Mouse (Mus musculus): Measurements from ENCODE around the gene Gm20532.
A peak's percentile ranks its signal among the peaks of the same experiment; 100 is the strongest.

Gene Gm20532

DNA sequence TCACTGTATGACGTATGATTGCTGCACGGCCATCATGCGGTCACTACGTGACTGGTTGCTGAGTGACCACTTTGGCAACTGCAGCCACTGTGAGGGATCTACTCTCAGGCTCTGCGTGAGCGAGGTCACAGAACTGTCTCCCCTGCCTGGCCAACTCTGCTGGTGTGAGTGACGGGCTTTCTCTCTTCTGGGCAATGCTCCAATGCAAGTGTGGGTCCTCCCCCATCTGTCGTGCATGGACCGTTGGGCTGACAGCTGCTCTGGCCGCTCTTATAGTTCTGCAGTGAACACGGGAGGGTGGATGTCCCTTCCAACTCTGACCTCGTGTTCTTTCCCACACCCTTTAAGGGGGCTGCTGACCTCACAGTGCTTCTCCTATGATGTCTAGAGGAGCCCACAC lies 13.0 kb upstream of the Gm20532 start:
- DNase-seq (ENCODE audit: low read depth, low spot score) = peak; percentile 34

DNA sequence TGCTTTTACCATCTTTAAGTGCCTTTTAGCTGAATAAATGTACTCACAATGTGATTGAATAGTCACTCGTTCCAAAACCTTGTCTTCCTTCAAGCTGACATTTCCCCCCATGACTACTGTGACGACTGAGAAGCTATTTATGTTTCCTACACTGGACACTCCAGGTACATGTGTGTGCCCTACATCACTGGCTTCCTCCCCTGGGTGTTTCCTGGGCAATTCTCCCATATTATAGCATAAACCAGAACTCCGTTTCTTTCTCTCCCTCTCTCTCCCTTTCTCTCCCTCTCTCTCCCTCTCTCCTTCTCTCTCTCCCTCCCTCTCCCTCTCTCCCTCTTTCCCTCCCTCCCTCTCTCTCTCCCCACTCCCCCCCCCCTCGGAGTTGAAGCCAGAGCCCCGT lies 12.6 kb upstream of the Gm20532 start:
- no peak for DNase-seq (ENCODE audit: low read depth, low spot score)

DNA sequence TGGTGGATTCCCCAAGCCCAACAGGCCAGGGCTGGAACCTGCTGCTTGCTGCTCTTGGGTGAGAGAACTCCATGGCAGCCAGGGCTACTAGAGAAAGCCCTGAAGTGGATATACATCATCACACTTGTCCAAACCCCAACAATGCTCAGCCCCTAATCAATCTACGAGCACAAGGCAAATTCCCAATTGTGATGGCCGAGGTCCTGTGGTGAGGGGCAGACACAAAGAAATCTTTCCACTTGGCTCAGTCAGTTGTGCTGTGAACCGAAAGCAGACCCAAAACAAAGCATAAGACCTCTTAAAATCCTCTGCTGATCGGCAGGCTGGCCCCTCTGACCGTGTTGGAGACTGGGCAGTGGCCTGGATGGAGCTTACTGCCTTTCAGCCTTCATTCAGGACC lies 11.6 kb upstream of the Gm20532 start:
- DNase-seq (ENCODE audit: low read depth, low spot score) = no peak

DNA sequence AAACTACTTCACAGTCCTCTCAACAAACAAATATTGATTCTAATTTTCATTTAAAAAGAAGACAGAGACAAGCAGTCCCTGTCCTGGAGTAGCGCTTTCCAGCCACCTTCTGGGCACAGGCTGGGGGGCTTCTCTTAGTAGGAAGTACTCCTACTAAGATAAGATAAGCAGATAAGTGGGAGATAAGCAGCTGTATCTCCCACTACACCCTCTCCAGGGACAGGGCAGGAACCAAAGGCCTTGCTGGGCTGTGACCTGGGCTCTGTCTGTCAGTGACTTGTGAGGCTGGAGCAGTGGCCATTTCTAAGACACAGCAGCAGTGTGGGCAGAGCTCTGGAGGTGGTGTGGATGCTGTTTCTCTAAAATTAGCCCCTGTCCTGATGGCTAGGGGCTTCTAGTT lies 11.1 kb upstream of the Gm20532 start:
- DNase-seq (ENCODE audit: low read depth, low spot score) = no peak

DNA sequence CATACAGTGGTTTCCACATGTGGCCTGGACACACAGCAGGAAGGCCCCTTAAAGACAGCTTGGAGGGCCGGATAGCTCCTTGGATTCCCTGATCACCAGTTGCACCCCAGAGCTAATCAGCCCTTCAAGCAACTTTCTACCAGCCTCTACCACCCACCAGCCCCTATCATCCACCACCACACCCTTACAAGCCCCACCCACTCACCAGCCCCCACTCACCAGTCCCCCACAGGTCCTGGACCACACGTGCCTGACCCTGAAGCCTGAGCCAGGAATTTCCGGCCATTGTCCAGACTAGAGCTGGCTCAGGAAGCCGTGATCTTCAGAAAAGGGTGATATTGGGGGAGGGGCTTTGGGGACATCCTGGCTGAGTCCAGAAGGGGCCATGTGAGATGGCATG lies 10.6 kb upstream of the Gm20532 start:
- DNase-seq (ENCODE audit: low read depth, low spot score) = no peak

DNA sequence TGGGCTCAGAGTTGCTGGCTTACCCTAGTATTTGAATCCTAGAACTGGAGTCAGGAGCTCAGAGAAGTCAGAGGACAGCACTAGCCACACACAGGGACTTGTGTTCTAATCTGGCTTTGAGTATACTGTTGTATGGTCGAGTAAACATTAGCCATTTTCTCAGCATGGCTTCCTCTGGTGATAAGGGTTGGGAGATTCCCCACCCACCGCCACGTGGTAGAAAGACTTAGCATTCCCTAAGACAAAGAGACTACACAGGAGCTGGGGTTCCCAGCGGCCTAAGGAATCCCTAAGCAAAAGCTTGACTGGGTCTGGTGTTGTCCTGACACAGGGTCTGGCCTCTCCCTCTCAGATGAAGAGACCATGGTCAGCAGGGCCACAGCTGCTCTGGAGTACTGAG lies 10.0 kb upstream of the Gm20532 start:
- DNase-seq (ENCODE audit: low read depth, low spot score) = no peak

DNA sequence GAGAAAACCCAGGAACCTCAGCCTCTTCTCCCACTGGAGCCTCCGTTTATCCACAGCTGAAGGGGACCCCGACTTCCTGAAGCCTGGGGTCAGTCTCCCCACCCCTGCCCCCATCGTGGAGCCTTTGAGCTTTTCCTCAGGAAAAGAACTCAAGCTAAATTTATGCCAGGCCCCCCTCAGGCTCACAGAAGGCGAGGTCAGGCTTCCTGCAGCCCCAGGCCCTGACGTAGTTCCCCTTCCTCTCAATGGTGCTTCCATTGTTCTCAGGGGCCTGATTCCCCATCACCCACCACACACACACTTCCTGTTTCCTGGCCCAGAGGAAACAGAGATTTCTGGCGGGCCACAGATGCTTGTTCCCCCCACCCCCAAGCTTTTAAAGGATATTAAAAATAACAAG lies 8.1 kb upstream of the Gm20532 start:
- DNase-seq (ENCODE audit: low read depth, low spot score) = no peak

DNA sequence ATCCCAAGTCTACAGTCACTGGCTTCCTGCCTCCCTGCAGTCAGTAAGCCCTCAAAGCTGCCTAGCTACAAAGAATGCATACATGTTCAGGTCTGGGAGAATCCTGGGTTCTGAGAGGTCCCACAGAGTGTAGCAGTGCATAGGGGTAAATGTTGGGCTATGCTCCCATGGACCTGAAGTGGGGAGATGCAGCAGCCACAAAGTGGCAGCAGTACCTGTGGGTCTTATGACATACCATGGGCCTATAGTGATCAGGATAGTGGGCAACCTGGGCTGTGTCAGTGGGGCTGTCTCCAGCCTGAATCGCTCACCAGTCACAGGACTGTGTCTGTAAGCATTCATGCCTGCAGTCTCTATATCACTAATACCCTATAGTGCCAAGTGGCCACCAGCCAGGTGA lies 6.7 kb upstream of the Gm20532 start, which contains the start of gene Egfl7:
Egfl7 (plus strand) TSS at position 301 of the 400 bp plus-strand sequence.
- DNase-seq (ENCODE audit: low read depth, low spot score) = no peak

DNA sequence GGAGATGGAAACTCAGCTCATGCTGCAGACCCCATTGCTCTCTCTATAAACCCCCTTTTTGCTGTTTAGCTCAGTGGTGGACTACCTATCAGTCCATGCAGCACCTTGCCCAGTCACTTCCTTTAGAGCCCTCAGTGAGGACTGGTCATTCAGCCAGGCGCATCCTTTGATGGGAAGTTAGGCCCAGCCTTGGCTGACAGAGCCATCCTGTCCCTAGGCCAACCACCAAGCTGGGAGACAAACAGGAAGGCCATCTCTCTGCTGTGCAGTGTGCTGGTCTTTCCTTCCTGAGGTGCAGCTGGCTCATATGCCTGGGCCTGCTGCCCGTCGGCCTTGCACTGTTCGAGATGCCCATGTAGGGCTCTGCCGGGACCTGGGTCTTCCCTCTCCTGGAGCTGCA lies 5.7 kb upstream of the Gm20532 start:
- no peak for DNase-seq (ENCODE audit: low read depth, low spot score)

DNA sequence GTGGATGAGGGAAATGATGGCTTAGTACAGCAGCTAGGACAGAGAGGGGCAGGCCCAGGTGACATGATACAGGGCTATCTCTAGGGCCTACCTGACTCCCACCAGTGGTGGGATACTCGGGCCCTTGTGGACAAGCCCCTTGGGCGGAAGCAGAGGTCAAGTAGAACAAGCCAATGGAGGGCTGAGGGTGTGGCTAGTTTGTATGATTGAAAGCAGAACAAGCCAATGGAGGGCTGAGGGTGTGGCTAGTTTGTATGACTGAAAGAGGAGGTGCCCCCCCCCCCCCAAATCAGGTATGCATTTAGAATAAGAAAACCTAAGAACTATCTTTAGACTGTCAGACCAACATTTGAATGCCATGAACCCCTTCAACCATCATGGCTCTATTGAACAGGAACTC lies 4.2 kb upstream of the Gm20532 start:
- no peak for DNase-seq (ENCODE audit: low read depth, low spot score)

DNA sequence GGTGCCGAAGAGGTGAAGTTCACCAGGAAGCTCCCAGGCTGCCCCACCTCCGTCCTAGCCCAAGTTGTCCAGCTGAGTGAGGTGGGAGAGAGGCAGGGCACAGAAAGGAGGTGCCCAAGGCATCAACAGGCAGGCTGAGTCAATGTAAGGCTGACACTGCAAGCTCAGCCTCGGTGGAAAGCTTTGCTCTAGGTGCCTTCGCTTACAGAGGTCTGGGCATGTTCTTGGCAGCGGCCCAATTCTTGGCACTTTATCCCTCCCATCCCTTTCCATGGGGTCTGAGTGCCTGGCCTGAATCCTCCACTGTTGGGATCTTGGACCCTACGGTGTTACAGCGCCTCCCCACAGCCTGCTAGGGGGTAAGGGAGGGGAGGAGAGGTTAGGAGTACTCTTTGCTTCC lies 3.7 kb upstream of the Gm20532 start:
- no peak for DNase-seq (ENCODE audit: low read depth, low spot score)

DNA sequence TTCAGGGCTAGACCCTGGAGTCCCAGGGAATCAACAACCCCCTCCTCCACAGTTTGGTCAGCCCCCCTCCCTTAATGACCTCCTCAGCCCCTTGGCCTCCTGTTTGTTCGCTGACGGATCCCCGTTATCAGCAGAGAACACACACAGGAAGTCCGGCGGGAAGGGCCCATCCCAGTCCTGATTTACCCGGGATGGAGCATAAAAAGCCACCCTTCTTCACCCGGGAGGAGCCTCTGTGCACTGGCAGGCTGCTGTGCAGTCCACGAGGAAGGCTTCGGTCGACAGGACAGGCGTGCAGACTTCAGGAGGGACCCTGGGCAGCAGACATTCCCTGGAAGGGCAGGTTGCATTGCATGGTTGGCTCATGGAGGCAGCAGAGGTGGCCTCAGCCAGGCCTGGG lies 2.8 kb upstream of the Gm20532 start:
- no peak for DNase-seq (ENCODE audit: low read depth, low spot score)

DNA sequence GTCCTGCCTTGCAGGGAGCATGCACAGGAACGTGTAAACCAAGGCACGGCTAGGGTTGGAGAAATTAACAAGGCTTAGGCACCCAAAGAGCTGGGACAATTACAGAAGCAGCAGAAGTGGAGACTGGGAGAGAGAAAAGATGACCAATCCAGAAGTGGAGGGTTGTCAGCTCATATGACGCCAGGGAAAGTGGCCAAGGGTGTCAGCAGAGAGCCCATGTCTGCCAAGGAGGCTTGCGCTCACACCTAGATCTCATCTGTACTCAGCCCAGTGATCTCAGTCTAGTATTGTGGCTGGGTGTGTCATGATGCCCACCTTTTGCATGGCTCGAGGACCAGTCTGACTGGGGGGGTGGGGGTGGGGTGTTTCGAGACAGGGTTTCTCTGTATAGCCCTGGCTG lies 726 bp upstream of the Gm20532 start:
- DNase-seq (ENCODE audit: low read depth, low spot score) = peak; percentile 60

DNA sequence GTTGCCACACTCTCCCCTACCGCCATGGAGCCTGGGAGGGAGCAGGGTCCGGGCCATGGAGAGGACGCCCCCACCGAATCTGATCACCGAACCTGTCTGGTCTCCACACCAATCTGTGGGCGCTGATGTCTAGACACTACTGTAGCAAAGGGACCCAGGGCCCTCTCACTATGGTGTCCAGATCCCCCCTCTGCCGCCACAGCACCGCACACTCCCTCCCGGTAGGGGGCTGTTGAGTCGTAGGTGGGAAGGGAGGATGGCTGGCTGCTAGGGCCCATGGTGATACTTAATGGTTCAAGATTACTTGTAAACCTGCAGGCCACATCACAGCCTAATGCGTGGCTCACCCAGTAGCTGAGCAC lies 586 bp downstream of the Gm20532 start:
- no peak for DNase-seq (ENCODE audit: low read depth, low spot score)

DNA sequence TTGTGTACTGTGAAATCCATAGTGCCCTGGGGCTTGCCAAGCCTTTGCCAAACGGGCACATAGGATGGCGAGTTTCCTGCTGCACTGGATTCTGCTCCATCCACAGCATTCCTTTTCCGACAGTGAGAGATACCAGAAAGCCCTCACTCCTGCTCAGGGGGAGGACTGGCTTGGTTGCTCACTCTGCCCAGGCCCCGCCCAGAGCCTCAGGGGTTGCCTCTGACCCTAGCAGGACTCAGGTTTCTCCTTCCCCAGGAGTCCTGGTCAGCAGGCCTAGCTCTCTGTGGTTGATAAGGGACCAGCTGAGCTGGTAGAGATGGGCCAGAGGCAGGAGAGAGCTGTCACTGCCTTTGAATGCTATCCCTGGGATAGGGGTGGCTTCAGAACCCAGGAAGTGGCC lies 2.1 kb downstream of the Gm20532 start:
- DNase-seq (ENCODE audit: low read depth, low spot score) = no peak

DNA sequence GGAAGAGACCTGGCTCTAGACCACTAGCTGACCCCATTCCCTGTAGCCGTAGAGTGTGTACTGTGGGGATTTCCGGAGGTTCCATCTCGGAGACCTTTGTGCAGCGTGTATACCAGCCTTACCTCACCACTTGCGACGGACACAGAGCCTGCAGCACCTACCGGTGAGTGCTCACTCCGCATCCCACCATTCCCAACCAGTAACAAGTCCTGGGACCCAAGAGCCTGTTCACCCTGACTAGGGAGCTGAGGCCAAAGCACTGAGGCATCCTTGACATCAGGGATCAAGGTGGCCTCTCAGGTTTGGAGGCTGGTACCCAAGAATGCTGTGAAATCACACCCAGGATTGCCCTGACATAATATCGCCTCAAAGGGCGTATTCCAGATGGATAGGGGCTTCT lies 2.8 kb downstream of the Gm20532 start:
- DNase-seq (ENCODE audit: low read depth, low spot score) = no peak

DNA sequence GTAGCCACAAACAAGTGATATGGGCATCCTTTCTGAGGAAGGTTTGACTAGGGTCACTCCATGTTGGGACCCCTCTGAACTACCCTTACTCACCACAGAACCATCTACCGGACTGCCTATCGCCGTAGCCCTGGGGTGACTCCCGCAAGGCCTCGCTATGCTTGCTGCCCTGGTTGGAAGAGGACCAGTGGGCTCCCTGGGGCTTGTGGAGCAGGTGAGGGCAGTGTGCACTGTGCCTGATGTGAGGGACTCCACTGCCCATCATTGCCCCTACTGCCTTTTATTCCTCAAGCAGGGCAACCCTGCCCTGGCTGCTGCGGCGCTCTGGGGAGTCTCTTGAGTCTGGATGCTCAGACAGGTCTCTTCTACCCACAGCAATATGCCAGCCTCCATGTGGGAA lies 3.8 kb downstream of the Gm20532 start:
- no peak for DNase-seq (ENCODE audit: low read depth, low spot score)

DNA sequence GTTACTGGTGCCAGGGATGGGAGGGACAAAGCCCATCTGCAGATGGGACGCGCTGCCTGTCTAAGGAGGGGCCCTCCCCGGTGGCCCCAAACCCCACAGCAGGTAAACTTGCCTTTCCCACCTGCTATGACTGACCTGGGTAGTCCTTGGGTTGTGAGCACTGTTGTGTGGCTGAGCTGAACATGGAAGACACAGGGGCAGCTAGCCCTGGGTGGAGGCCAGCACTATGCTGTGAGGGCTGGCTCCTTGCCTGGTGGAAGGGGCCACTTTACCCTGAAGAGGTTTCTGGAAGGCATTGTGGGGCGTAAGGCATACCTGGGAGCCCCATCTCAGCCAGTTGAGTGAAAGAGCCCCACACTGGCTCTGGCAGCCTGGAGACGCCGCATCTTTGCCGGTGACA lies 4.5 kb downstream of the Gm20532 start:
- DNase-seq (ENCODE audit: low read depth, low spot score) = no peak

DNA sequence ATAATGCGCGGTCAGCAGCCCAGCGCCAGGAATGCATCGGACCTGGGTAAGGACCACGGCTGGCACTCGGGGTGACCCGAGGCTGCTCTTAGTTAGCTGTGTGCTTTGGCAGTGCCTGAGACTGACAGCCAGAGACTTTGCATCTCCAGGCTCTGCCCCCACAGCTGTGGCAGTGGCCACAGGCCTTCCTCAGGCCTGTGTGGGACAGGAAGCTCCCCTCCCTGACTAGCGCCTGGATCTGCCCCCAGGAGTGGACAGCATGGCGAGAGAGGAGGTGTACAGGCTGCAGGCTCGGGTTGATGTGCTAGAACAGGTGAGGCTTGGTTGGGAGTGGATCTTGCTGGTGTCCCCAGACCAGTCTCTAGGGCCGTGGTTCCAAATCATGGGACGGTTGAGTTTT lies 5.0 kb downstream of the Gm20532 start:
- no peak for DNase-seq (ENCODE audit: low read depth, low spot score)

DNA sequence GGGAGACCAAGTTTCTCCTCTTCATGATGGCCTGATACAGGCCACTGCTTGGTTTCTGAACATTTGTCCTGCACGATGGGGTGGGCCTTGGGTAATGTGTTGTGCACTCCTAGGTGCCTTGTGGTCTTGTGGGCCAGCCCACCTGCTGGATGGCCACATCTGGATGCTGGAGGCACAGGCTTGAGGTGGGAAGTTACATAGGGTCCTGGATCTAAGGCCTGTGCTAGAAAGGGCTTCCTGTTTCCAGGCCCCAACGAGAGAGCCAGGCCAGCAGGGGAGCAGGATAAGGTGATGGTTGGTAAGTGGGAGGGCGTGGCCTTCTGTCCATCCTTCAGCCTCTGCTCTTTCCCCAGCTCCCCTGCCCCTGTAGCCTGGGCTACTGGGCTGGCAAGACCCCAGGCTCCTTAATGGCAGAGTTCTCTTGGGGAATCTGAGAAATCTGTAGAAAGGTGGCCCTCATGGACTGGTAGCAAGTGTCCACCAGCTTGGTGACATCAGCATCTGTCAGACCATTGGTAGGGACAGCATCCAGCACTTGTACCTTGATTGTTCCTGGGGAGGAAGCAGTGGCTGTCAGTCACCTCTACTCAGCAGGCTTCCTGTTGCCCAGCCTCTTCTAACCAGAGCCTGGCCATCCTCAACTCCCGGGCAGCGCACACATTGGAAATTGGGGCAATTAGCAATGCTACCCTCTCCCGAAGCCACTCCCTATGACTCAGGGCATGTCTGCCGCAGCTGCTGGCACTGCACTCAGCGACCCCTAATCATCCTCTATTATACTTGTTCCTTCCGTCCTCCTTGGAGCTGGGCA lies 7.0 kb downstream of the Gm20532 start:
- no peak for DNase-seq (ENCODE audit: low read depth, low spot score)

DNA sequence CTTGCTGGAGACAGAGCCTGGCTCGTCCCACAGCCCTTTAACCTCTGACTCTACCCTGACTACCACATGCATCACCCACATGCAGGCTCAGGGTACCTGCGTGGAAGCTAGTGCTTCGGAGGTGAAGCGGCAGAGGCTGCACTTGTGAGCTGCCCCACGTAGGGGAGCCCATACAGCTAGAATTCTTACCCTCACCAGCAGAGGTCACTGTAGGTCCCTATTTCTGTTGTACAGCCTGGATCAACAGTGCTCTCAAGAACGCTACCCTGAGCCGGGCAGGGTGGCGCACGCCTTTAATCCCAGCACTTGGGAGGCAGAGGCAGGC lies 7.5 kb downstream of the Gm20532 start:
- peak; percentile 60 for DNase-seq (ENCODE audit: low read depth, low spot score)

DNA sequence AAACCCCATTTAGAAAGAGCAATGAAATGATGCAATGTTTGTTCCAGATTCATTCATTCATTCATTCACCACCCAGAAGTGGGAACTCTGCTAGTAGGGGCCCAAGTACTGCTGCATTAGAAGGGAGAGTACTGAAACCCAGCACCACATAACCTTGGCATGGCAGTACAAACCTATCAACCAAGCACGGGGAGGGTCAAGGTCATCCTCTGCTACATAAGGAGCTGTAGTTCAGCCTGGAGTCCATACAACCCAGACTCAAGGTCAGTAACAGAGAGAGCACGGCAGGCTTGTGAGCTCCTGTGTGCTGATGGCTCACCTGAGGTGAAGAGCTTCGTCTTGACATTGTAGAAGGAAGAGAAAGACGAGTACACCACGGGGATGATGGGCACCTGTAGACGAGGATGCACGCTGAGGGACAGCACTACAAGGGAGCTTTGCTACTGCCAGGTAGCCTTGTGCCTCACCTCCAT lies 8.1 kb downstream of the Gm20532 start:
- DNase-seq (ENCODE audit: low read depth, low spot score) = no peak

DNA sequence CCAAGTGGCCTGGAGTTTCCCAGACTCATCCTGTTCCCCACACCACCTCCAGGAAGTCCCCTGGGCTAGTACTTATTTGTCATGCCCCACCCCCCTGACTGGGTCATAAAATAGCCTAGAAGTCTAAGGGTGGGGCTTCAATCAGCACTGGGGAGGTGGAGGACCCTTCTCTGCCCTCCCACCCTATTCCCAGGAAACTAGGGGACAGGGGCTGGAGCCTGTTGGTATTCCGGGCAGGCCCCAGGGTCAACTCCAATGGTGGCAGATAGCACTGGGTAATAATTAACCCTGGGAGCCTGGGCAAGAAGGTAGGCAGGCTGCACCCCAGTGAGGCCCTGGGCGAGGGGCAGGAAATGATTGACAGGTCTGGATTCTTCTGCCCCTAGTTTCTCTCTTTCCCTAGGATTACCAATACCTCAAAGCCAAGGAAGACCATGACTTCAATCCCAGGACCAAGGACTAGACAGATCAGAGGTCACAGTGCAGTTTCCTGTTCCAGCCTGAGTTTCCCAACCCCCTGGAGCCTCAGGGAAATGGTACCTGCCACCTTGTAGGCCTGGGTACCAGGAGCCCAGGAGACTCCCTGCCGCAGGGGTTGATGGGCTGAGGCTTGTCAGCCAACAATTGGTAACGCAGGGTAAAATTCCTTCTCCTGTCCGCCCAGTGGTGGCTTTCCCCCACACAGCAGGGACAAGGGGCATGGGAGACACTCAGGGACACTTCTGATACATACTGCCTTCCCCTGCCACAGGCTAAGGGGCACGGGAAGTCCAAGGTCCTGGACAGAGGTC lies 8.7 kb downstream of the Gm20532 start:
- DNase-seq (ENCODE audit: low read depth, low spot score) = no peak

Measured in brain, adult 2 months (tissue).